14 mouse cellular contexts compared by ENCODE assay signal in the genomic region with DNA sequence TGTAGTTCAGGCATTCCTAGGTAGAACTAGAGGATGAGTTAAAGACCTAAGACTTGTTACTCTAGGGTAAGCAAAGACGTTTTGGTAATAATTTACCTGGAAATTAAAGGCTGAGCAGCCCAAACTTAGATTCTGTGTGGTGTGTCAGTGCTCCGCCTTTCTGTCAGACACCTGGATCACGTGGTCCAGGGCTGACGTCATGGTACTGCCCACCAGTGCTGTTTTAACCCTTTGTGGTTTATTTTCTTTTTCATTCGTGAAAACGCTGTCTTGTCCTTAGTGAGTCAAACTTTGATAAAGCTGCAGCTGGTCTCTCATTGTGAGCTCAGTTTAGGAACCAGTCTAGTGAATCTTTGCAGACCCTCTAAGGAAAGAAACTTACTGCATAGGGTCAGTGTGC. TPM values are rescaled to one million over a fixed set of nuclear protein-coding genes. Genes with fewer than 3 reads are reported as not detected.
DNase-seq lines count a peak whose midpoint lies in the region; ATAC-seq and TF ChIP-seq lines count a peak whose summit lies in the region.
"Had no signal": no experiment of that assay in that cellular context is flagged by ENCODE, and none has a peak within 500 bp of the region (broad histone marks: within the 10 kb centered on the region; RNA-seq: fewer than 3 reads in every experiment).

No protein-coding gene starts in this region.

- no peak overlapping the region for H3K4me3 ChIP-seq in heart, embryonic 16.5 days (ENCODE audit: low read length)
- no peak overlapping the region for H3K4me3 ChIP-seq in heart, embryonic 10.5 days
- no peak overlapping the region for H3K4me3 ChIP-seq in intestine, embryonic 16.5 days (ENCODE audit: low read length)
- H3K4me3 ChIP-seq in liver, embryonic 11.5 days (ENCODE audit: low read depth, low read length): no peak overlapping the region
- H3K4me3 ChIP-seq in layer of hippocampus, adult 2 months: no peak overlapping the region
- H3K4me3 ChIP-seq: embryonic facial prominence, embryonic 12.5 days; lung, embryonic 15.5 days had no signal

- ATAC-seq in heart, embryonic 16.5 days (replicated peaks; ENCODE audit: extremely low read depth, insufficient read depth, low FRiP score): no peak
- peak; percentile 55 for ATAC-seq in intestine, embryonic 16.5 days
- no peak; the same call in 1 of the 2 replicates for ATAC-seq in liver, embryonic 11.5 days (replicated peaks; ENCODE audit: low FRiP score)

- H3K27ac ChIP-seq in heart, embryonic 16.5 days (ENCODE audit: low read length): no peak overlapping the region
- H3K27ac ChIP-seq in heart, embryonic 10.5 days: no peak overlapping the region
- H3K27ac ChIP-seq in intestine, embryonic 16.5 days (ENCODE audit: low read length): no peak overlapping the region
- no peak overlapping the region for H3K27ac ChIP-seq in liver, embryonic 11.5 days (ENCODE audit: low read depth, low read length)
- no peak overlapping the region for H3K27ac ChIP-seq in layer of hippocampus, adult 2 months
- H3K27ac ChIP-seq: embryonic facial prominence, embryonic 12.5 days; lung, embryonic 15.5 days had no signal

- TF ChIP-seq CTCF in layer of hippocampus, adult 2 months (conservative IDR thresholded peaks at IDR 0.05): no peak

- H3K36me3 ChIP-seq in heart, embryonic 16.5 days (ENCODE audit: control insufficient read depth, insufficient read depth): peaks cover 15% of the 10 kb centered on the region
- peaks cover 18% of the 10 kb centered on the region for H3K36me3 ChIP-seq in heart, embryonic 10.5 days
- peaks cover 6% of the 10 kb centered on the region for H3K36me3 ChIP-seq in intestine, embryonic 16.5 days (ENCODE audit: control insufficient read depth, insufficient read depth, low read length)
- peaks cover 12% of the 10 kb centered on the region; the same call in 1 of the 2 replicates for H3K36me3 ChIP-seq in liver, embryonic 11.5 days (ENCODE audit: control insufficient read depth, insufficient read depth, low read length)

- no peak for DNase-seq in heart, embryonic 10.5 days (ENCODE audit: low spot score)
- DNase-seq in CD4-positive helper T cell, adult 2 months (ENCODE audit: low read depth, low spot score): peak; percentile 20
- no peak for DNase-seq in liver, embryonic 11.5 days (ENCODE audit: low spot score)
- DNase-seq in adrenal gland, adult 8-10 months: no peak
- no peak for DNase-seq in layer of hippocampus, adult 2 months (ENCODE audit: low spot score in 2 of 2)
- no peak for DNase-seq in gastrocnemius, adult 8-10 months (ENCODE audit: low spot score in 2 of 2)
- DNase-seq: gastrocnemius, postnatal 25 days; layer of hippocampus, adult 9-11 months had no signal

- peak overlapping the region; percentile 15; the same call in 1 of the 2 replicates for H3K4me2 ChIP-seq in heart, embryonic 16.5 days (ENCODE audit: low read depth, low read length)
- no peak overlapping the region for H3K4me2 ChIP-seq in intestine, embryonic 16.5 days (ENCODE audit: low read depth, low read length)
- peak overlapping the region; percentile 22 for H3K4me2 ChIP-seq in liver, embryonic 11.5 days
- H3K4me2 ChIP-seq: embryonic facial prominence, embryonic 12.5 days; lung, embryonic 15.5 days had no signal

- WGBS in heart, embryonic 16.5 days: 18% methylated on average over 6 of the region's 6 CpGs
- 16% methylated on average over 6 of the region's 6 CpGs for WGBS in heart, embryonic 10.5 days
- 22% methylated on average over 6 of the region's 6 CpGs for WGBS in intestine, embryonic 16.5 days
- WGBS in liver, embryonic 11.5 days: 21% methylated on average over 6 of the region's 6 CpGs

- H3K9ac ChIP-seq in heart, embryonic 16.5 days (ENCODE audit: low read length): no peak overlapping the region
- no peak overlapping the region for H3K9ac ChIP-seq in intestine, embryonic 16.5 days (ENCODE audit: low read depth, low read length)
- no peak overlapping the region for H3K9ac ChIP-seq in liver, embryonic 11.5 days (ENCODE audit: low read depth, low read length)
- H3K9ac ChIP-seq: embryonic facial prominence, embryonic 12.5 days; lung, embryonic 15.5 days had no signal

- H3K4me1 ChIP-seq in heart, embryonic 16.5 days (ENCODE audit: control insufficient read depth, insufficient read depth, low read length): peaks cover 11% of the 10 kb centered on the region
- H3K4me1 ChIP-seq in heart, embryonic 10.5 days: peaks cover 3% of the 10 kb centered on the region; the same call in 1 of the 2 replicates
- 0 out of 2 replicates have a peak, but pooled peaks cover 3% of the 10 kb centered on the region for H3K4me1 ChIP-seq in intestine, embryonic 16.5 days (ENCODE audit: control insufficient read depth, insufficient read depth, low read length)
- 0 out of 2 replicates have a peak, but pooled peaks cover 6% of the 10 kb centered on the region for H3K4me1 ChIP-seq in liver, embryonic 11.5 days (replicated peaks; ENCODE audit: control insufficient read depth, insufficient read depth, low read length)

- no peaks in the 10 kb centered on the region for H3K9me3 ChIP-seq in heart, embryonic 16.5 days (replicated peaks; ENCODE audit: control insufficient read depth, low read length)
- H3K9me3 ChIP-seq in heart, embryonic 10.5 days: no peaks in the 10 kb centered on the region
- no peaks in the 10 kb centered on the region for H3K9me3 ChIP-seq in intestine, embryonic 16.5 days (ENCODE audit: control insufficient read depth, low read length)
- H3K9me3 ChIP-seq in liver, embryonic 11.5 days (ENCODE audit: control insufficient read depth, low read length): no peaks in the 10 kb centered on the region
- H3K9me3 ChIP-seq: embryonic facial prominence, embryonic 12.5 days; G1E; lung, embryonic 15.5 days had no signal

- no peaks in the 10 kb centered on the region for H3K27me3 ChIP-seq in heart, embryonic 16.5 days (ENCODE audit: control insufficient read depth, insufficient read depth, low read length)
- H3K27me3 ChIP-seq in heart, embryonic 10.5 days (ENCODE audit: insufficient read depth, poor library complexity, severe bottlenecking): no peaks in the 10 kb centered on the region
- no peaks in the 10 kb centered on the region for H3K27me3 ChIP-seq in intestine, embryonic 16.5 days (replicated peaks; ENCODE audit: control insufficient read depth, insufficient read depth, low read length)
- no peaks in the 10 kb centered on the region for H3K27me3 ChIP-seq in liver, embryonic 11.5 days (replicated peaks; ENCODE audit: control insufficient read depth, insufficient read depth, low read length)
- H3K27me3 ChIP-seq: embryonic facial prominence, embryonic 12.5 days; lung, embryonic 15.5 days had no signal

RNA-seq across cellular contexts. Expression of gene Mxi1, which starts 30.1 kb away (rescaled TPM):
- 28.7 and 40.7 TPM in 2 replicates for polyA plus RNA-seq in heart, embryonic 16.5 days (2015; fragmentation: Nextera tagmentation; extraction: Ambion mirVana)
- polyA plus RNA-seq in heart, embryonic 10.5 days (2016; fragmentation: Nextera tagmentation; extraction: Ambion mirVana): 27.7 and 28.7 TPM in 2 replicates
- 10.3 and 12.9 TPM in 2 replicates for polyA plus RNA-seq in intestine, embryonic 16.5 days (2015; fragmentation: Nextera tagmentation; extraction: Ambion mirVana)
- 34.3 and 42.6 TPM in 2 replicates for polyA plus RNA-seq in liver, embryonic 11.5 days (2014; fragmentation: Nextera tagmentation; extraction: Ambion mirVana)
- total RNA-seq in adrenal gland, adult 8-10 months (2022): 10 to 100 TPM; 33.5 to 38.1 (median 34.5) TPM
- total RNA-seq in layer of hippocampus, adult 2 months (2021): 10 to 100 TPM; 62.8 to 68.6 TPM
- 10 to 100 TPM; 48.9 to 53.6 (median 51.5) TPM for total RNA-seq in gastrocnemius, adult 8-10 months (2022)

RNA-seq across cellular contexts. Expression of gene Gm10197, which starts 31.1 kb away (rescaled TPM):
- polyA plus RNA-seq in heart, embryonic 16.5 days (2015; fragmentation: Nextera tagmentation; extraction: Ambion mirVana): 3.5 TPM in 1 of 2 replicates, not detected in the other
- polyA plus RNA-seq in heart, embryonic 10.5 days (2016; fragmentation: Nextera tagmentation; extraction: Ambion mirVana): not detected in 2 replicates
- polyA plus RNA-seq in intestine, embryonic 16.5 days (2015; fragmentation: Nextera tagmentation; extraction: Ambion mirVana): not detected in 2 replicates
- 3.3 TPM in 1 of 2 replicates, not detected in the other for polyA plus RNA-seq in liver, embryonic 11.5 days (2014; fragmentation: Nextera tagmentation; extraction: Ambion mirVana)
- not detected for total RNA-seq in adrenal gland, adult 8-10 months (2022)
- not detected for total RNA-seq in layer of hippocampus, adult 2 months (2021)
- total RNA-seq in gastrocnemius, adult 8-10 months (2022): not detected
- total RNA-seq: gastrocnemius, postnatal 25 days had no signal
- polyA plus RNA-seq: embryonic facial prominence, embryonic 12.5 days; G1E; stomach, embryonic 14.5 days had no signal

RNA-seq across cellular contexts. Expression of gene Smndc1, which starts 50.0 kb away (rescaled TPM):
- polyA plus RNA-seq in heart, embryonic 16.5 days (2015; fragmentation: Nextera tagmentation; extraction: Ambion mirVana): 25.5 and 28.0 TPM in 2 replicates
- 27.6 and 31.7 TPM in 2 replicates for polyA plus RNA-seq in heart, embryonic 10.5 days (2016; fragmentation: Nextera tagmentation; extraction: Ambion mirVana)
- polyA plus RNA-seq in intestine, embryonic 16.5 days (2015; fragmentation: Nextera tagmentation; extraction: Ambion mirVana): 36.3 and 40.5 TPM in 2 replicates
- polyA plus RNA-seq in liver, embryonic 11.5 days (2014; fragmentation: Nextera tagmentation; extraction: Ambion mirVana): 53.8 and 54.2 TPM in 2 replicates
- 10 to 100 TPM; 40.5 to 49.4 (median 45.6) TPM for total RNA-seq in adrenal gland, adult 8-10 months (2022)
- 10 to 100 TPM; 39.9 to 40.7 TPM for total RNA-seq in layer of hippocampus, adult 2 months (2021)
- 10 to 100 TPM; 27.4 to 32.4 (median 29.6) TPM for total RNA-seq in gastrocnemius, adult 8-10 months (2022)
